Mouse (Mus musculus) thymus, postnatal 14 days (tissue): ENCODE measurements around the gene Slc25a27.
A peak's percentile ranks its signal among the peaks of the same experiment; 100 is the strongest.

Experiments
- DNase-seq: peaks from one replicate; pipeline ENCODE4 v3.0.0; 2021

The Slc25a27 gene

DNA sequence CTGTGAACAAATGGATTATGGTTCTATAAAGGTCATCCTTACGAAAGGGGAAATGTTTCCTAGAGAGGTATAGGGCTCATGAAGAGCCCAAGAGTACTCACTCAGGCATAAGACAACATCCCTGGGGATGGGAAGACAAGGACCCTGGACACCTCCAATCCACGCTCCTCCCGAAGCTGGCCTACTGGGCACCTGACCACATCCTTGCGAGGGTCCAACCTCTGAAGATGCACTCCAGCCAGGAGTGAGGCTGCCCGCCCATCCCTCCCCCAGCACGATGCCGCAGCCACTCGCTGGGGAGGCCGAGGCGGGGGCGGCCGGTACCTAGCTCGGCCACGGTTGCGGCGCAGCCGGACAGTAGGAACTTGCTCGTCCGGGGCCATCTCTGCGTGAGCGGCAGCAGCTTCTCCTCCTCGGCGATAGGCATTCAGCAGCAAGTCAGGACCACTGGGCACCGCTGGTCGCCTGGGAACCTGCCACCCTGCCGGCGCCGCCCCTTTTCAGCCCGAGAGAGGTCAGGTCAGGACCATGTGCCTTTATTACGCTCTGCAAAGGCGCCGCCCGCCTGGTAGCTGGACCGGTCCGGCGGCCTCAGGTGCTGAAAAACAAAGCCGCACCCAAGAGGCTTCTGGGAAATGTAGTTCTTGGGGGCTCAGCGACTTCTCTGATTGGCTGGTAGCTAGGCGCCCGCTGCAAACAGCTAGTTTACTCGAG, at the start of gene Slc25a27:
Slc25a27 (minus strand) TSS at position 639 of the 714 bp plus-strand sequence.
- peak; percentile 86 for DNase-seq

DNA sequence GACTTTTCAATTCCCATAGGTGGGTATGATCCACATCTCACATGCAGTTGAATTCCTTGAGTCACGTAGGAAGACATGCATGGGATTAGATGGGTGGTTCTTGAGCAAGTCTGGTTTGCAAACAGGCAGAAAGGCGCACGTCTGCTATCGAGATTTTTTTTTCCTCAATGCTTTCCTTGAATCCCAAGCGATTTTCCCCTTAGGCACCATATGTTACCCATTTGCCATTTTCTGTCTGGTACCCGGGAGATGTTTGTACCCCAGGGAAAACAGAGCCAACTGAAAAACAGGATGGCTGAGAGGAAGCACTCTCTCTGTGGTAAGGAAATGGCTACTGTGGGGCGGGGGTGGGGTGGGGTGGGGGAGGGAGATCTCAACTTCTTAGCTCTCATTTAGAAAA, 49.6 kb upstream of the Slc25a27 start:
- DNase-seq: no peak

DNA sequence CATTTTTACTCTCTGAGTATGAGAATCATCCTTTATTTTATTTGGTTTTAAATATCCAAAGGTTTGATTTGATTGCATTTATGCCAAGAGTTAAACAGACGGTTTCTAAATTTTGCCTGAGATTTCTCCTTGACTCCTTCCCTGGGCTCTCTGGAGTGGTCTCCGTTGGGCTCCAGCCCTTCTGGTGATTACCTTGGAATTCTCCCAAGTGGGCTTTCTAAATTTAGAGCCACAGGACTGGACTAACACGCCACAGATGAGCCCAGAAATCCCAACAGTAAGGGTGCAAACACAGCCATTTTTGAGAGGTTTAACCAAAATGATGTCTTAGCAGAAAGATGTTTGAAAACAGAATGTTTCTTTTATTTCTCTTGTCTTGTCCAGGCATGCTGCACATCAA, 47.2 kb upstream of the Slc25a27 start:
- DNase-seq: no peak

DNA sequence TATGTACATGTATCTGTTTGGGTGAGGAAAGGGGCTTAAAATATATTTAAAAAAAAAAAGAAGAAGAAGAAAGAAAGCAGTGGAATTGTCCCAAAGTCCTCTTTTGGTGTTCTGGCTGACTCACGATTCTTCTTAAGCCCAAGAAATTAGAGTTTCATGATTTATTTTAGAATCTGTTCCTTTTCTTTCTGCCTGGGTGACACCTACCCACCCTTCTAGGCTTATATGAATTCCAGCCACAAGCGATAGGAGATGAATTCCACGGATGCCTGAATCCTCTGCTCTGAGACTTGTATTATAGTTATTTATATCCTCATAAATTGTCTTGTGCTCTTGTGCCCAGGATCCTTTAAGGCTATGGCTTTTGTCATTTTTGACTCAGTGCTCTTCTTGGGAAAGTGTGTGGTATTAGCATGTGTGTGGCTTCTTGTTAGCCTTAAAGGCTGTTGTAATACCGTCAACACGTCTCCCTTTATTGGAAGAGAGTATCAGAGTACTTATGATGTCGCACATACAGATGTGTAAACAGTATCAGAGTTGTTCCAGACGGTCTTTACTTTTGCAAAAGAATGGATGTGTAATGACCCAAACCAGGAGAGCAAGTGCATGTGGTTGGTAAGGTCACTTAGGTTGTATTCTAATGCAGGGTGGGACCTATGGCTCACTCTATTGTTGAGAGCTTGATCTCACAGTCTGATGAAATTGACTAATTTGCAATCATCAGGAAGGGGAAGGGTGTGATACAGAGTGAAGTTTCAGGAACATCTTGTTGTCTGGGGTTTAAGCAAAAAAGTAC, 44.7 kb upstream of the Slc25a27 start:
- no peak for DNase-seq

DNA sequence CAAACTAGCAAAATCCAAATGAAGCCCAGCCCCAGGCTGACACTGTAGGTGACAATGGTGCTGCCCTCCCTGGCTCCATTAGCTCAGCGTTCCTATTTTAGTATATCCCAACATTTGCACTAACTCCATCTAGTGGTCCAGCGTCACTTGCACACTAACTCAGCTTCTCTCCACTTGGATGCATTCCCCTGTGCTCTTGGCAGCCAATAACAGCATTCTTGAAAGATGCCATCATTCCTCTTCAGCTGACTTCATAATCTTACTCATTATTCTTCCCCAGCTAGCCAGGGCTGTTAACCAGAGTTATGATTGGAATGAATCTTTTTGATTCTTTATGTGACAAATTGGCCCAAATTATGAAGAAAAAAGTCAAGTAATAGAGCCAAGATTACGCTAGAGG, 40.2 kb upstream of the Slc25a27 start:
- no peak for DNase-seq

DNA sequence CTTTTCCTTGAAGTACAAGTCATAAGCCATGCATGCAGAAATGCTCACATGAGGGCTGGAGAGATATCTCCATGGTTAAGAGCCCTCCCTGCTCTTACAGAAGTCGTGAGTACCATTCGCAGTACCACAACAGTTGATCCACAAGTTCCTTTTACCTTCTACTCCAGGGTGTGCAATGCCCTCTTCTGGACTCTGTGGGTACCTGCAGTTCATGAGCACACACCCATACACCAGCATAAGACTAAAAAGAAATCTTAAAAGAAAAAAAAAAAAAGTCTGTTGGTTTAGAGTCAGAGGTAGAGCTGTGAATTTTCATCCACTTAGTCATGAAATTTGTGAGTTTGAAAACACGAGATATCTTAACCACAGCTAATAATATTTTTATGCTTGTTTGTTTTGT, 39.7 kb upstream of the Slc25a27 start:
- no peak for DNase-seq

DNA sequence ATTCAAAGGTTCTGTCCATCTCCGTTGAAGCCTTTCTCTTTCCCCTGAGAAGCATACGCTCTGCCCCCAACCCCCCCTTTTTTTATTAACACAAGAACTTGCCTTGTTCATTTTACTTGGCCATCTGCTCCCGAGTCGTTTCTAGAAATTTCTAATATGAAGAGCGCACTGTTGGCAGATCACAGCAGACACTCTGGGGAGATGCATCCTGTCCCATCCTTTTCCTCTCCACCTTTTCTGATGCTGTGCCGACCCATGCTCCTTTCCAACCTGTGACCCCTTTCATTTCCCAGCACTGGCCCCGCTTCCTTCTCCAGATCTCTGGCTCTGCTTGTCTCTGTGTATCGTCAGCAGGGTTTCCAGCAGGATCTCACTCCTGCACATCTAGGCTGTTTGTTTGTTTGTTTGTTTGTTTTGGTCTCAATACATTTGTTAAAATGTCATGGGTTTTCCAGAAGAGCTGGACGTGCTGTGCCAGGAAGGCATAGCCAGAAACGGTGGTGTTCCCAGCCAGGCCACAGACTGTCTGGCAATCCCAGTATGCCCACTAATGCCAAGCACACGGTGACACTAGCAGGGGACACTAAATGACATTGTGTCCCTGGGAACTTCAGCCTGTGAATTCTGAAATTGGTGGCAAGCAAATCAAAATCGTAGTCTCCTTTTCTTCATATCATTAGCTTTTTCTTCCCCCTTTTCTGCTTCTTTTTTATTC, 37.4 kb upstream of the Slc25a27 start:
- no peak for DNase-seq

DNA sequence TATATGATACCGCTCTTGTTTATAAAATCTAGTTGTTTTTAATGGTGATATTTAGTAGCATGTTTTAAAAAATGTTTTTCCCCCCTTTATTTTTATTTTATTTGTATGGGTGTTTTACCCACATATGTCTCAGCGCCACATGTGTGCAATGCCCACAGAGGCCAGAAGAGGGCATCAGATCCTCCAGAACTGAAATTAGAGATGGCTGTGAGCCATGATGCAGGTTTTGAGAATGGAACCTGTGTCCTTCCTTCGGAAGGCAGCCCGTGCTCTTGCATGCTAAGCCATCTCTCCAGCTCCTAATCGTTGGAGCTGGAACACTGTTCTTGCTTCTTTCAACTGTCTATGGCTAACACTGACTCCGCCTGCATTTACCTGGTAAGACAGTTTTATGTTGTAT, 34.0 kb upstream of the Slc25a27 start:
- peak; percentile 55 for DNase-seq

DNA sequence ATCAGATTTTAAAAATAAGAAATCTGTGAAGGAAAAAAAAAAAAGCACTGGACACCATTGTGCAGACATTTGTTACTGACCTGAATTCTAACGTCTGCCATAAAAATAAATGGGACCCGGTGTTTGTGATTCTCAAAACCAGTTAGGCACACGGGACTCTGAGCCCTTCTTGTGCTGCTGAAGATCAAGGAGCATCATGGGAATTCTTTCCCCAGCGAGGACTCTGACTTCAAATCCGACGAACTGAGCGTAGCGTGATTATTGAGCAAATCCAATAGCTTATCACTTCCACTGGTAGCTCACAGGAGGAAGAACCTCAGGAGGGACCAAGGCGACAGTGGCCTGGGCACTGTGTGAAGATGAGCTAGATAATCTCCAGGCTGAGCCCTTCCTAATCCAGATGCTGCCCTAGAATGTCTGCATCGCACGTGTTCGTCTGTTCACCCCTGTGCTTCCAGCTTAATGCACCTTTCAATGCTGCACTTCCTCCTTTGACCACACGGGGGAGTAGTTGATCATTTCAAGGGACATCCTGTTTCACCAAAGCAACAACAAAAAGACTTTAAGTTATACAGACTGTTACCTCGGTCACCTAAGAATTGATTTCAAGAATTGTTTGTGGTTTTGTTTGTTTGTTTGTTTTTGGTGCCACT, 32.1 kb upstream of the Slc25a27 start:
- peak; percentile 80 for DNase-seq

DNA sequence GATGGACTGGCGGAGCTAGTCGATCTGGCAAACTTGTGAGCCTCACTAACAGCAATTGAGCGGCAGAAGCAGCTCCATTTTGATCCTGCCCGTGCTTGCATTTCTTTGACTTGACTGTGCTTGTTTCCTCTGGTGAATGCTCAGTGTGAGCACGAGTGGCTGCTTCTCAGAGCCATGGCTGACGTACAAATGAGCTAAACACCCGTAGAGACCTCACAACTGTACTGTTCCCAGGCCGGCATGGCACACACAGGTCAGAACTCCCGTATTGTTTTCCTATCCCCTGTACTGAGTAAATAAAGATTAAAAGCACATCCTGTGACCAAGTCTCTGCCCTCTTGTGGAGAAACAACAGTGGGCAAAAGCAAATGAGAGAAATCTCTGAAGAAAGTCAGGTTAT, 22.6 kb upstream of the Slc25a27 start:
- DNase-seq: no peak

DNA sequence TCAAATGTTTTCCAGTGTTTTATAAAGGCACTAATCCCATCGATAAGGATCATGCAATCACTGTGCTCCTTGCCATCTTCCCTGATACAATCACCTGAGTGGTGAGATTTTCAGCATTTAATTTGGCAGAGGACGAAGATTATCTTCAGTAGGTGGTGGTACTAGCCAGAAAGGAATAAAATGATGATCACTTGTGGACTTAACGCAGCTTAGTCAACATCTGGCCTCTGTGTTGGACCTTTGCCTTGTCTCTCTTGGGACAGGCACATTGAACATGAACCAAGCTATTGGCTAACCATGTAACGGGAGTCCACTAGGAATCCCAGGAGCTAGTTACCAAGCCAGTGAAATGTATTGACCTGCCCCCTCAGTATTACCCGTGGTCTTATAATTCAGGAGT, 17.6 kb upstream of the Slc25a27 start:
- no peak for DNase-seq

DNA sequence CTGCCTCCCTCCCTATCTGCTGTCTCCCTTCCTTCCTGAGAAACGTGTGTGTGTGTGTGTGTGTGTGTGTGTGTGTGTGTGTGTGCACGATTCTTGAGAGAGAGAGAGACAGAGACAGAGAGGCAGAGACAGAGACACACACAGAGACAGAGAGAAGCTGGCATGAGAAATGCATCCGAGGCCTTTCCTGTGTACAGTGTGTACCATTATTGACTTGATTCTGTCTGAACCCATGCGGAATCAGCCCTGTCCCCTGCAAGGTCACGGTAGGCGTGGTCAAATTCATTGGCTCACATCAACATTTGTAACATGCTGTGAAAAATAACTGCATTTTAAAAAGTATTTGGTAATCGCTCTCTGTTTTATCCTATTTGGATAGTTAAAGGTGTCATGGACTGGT, 17.1 kb upstream of the Slc25a27 start:
- DNase-seq: no peak

DNA sequence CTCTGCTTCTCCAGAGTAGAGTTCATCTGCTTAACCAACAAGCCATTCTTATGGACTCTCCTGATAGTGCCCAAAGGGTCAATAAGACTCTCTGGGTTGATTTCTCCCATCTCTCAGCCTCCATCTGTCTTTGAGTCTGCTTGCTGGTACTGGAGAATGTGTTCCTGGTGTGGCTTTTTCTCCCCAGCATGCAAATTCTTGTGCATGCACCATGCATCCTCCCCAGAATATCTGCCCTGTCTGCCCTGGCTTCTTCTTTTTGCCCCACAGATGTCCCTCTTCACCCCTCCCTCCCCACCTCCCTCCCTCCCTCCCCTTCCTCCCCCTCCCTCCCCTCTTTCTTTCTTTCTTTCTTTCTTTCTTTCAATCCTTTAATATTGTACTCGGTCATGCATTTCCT, 10.3 kb upstream of the Slc25a27 start:
- no peak for DNase-seq

DNA sequence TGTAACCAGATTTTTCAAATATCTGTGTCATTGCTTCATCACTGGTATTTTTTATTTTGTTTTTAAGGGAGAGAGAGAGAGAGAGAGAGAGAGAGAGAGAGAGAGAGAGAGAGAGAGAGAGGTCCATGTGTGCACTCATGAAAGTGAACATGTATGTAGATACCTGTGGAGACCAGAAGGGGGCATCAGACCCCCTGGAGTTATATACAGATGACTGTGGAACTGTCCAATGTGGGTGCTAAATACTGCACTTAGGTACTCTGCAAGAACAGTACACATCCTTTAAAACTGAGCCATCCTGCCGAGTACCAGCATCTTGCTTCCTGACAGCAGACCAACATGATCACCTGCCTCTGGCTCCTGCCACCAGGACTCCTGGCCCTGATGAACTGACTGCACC, 9.2 kb upstream of the Slc25a27 start:
- no peak for DNase-seq

DNA sequence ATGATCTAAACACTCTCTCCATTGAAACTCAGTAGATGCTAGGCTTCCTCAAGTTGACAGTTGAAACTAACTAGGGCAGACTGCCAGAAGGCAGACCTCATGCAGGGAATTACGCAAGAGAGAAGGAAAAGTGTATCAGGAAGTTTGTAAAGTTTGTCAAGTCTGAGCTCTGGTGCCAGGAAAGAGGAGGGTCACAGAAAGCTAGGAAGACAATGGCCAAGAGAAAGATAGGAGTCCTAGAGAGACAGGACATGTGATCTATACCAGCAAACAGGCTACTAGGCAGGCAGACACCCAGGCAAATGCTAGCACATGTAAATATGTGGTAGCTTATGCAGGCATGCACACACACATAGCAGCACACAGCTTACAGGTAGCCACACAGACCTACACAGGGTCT, 8.2 kb upstream of the Slc25a27 start:
- DNase-seq: no peak

DNA sequence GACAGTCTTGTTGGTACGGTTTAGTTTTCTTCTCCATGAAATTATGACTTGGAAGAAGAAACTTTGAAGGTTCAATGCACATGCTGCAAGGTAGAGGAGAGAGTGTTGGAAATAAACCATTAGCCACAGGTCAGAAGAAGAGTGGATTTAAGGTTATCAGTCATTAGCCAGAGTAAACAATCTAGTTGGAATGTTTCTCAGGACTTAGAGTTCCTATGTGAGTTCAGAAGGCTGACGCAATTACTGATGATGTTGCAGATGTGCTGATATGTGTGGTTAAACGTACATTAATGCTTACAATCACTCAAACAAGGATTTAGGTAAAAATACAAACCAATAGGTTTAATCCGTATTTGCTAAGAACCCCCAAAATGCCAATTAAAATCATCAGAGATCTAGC, 4.9 kb upstream of the Slc25a27 start:
- no peak for DNase-seq

DNA sequence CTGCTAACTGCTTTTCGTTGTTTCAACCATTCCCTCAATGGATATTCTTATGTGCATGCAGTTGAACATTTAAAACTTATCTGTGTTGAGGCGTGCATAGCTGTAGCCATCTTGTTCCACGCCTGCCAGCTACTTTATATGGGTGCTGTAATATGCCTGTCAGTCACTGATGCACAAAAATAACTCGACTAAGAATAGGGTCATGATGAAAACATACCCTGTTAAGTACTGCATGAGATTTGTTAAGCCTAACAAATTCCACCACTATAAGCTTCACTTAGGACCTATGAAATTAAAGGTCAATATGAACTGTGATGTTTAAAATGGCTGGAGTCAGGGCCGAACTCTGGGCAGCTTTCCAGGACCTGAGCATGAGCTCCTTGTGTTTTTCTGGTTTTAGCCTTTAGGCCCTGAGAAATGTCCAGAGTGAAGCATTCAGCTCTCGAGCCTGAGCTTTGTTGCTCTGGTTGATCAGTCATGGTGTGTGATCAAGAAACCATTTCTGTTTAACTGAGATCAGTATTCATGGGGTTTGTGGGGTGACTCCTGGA, 2.2 kb upstream of the Slc25a27 start:
- DNase-seq: no peak

DNA sequence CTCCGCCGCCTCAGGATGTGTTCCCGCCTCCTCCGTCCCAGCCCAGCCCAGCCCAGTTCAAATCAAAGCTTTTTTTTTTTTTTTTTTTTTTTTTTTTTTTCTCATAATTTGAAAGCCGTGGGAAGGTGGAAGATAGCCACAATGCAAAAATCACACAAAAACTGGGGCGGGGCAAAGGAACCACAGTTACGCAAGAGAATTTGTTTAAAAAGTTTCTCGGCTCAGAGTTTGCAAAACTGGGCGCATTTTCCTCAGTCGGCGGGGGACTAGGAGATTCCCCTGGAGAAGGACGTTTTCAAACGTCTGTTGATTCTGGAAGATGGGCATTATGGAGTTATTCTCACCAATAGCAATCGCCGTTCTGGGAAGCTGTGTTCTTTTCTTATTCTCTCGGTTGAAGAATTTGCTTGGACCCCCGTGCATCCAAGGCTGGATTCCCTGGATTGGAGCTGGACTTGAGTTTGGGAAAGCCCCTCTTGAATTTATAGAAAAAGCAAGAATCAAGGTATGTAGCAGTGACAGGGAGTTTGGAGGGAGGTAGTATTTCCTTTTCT, 353 bp upstream of the Slc25a27 start, which contains the start of gene Cyp39a1:
Cyp39a1 (plus strand) TSS at position 136 of the 554 bp plus-strand sequence.
- no peak for DNase-seq

DNA sequence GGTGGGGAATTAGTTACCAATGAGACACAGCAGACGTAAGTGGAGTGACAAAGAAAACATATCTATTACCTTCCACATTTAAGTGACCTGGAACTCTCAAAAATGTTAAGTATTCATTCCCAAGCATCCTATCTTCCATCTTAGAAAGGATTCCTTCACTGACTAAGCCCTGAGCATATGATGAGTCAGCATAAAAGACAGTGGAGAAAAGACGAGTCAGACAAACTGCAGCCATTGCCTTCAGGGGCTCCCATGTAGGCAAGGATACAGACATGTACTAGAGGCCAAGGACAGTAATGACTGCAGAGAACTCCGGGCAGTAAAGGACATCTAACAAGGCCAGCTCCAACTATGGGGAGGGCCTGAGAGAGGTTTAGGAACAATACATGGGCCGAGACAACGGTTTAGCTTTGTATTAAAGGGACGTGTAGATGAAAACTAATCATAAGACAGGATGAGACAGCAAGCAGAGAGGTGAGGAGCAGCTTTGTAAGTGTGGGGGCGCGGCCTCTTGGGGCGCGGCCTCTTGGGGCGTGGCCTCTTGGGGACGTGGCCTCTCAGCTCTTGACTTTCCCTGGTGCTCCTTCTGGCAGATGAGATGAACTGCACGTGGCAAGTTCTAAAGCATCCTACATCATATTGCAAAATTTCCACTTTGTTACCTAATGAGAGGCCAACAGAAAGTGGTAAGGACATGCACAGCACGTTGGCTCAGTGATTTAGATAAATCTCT, 15.5 kb downstream of the Slc25a27 start:
- no peak for DNase-seq

DNA sequence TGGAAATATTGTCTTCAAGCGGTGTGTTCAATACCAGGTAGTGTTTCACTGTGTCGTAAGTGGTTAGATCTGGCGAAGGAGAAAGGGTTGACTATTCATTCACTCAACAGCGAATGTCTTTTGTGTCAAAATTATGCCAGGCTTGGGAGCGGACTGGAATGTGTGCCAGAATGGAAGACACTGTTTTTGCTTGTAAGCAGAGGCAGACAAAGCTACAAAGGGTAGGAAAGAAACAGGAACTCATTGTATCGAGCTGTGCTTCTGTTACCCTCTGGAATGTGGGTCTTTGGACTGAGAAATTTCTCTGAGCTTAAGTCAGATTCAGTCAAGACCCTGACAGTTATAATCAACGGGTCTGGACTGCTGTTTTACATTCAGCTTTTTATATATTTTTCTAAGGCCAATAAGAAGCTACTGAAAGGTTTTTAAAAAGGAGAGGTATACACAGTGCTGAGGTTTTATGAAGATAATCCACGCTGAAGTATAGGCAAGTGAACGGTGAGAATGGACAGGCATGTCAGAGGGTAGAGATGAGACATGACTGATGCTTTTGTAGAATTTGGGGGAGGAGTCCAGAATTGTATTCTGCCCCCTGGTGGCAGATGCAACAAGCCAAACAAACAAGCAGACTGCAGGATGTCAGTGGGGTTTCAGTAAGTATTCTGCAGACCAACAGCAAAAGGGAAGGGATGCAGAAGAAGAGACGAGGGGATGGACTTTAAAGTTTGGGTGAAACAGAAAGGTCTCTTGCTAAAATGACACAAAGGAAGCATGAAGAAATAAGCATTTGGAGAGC, 17.2 kb downstream of the Slc25a27 start:
- DNase-seq: peak; percentile 37

DNA sequence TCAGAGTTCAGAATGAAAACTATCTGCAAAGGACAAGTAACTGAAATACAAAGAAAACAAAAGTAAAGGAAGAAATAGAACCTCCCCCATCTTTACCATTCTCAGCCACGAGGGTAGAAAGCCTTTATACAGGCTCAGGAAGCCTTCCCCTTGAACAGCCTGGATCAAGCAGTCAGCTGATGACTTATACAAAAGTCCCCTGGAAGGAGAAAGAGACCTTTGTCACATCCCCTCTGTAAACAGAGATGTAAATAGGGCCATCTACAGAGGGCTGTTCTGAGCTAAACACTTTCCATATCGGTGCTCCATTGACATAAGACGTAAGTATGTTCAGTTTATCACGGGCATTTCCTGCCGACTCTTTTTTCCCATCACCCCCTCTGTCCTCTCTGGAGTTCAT, 20.1 kb downstream of the Slc25a27 start:
- DNase-seq: no peak
